Comparison of ENCODE assay signal across 8 mouse cellular contexts in the genomic region with DNA sequence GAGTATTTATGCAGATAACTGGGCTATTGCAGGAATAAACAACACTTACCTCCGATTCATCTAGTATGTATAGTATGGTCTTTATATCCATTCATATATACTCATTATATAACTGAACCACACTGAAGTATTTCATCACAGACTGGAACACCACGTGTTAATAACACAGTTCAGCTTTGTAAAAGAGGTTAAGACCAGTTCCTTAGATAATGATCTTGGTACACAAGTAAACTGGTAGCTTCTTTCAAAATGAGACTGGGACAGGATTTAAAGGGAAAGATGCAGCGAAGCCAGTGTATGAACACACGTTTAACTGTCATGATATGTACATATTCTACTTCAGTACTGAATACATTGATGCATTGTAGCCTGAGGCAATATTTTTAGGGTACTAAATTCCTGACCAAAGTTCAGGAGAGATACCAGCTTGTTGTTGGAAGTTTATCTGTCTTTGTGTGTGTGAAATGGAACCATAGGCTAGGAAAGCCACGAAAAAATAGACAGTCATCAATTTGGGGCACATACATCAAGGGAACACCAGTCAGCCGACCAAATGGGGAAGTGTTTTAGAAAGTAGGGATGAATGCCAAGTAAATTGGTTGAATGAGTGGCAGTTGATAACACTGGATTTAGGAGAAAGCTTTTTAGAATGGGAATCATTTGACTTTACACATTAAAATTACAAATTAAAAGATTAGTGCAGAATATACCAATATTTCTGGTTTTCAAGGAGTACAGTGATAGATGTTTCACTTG. TPM values are rescaled to one million over a fixed set of nuclear protein-coding genes. Genes with fewer than 3 reads are reported as not detected.
DNase-seq lines count a peak whose midpoint lies in the region; ATAC-seq lines count a peak whose summit lies in the region.

No protein-coding gene starts in this region.

- no peaks in the 10 kb centered on the region for H3K9me3 ChIP-seq in erythroblast, embryonic 14.5 days (ENCODE audit: control insufficient read depth, low read length)
- H3K9me3 ChIP-seq in forebrain, embryonic 10.5 days, result no peaks in the 10 kb centered on the region
- no peaks in the 10 kb centered on the region for H3K9me3 ChIP-seq in liver, embryonic 12.5 days (replicated peaks)

- DNase-seq in A20 (ENCODE audit: low read depth, low spot score), result peak; percentile 28
- no peak for DNase-seq in forebrain, embryonic 10.5 days (ENCODE audit: extremely low spot score, low spot score)
- DNase-seq in layer of hippocampus, adult 8-10 months (ENCODE audit: low spot score in 2 of 2), result no peak
- DNase-seq in adrenal gland, postnatal 4 days (ENCODE audit: low spot score in 2 of 2), result no peak
- DNase-seq in thymus, postnatal 0 days (ENCODE audit: low spot score), result no peak

- H3K36me3 ChIP-seq in erythroblast, embryonic 14.5 days (ENCODE audit: control insufficient read depth), result peaks cover 16% of the 10 kb centered on the region
- peaks cover 27% of the 10 kb centered on the region for H3K36me3 ChIP-seq in forebrain, embryonic 10.5 days (replicated peaks)
- H3K36me3 ChIP-seq in liver, embryonic 12.5 days, result peaks cover 20% of the 10 kb centered on the region

- peak overlapping the region; percentile 76 for H3K4me2 ChIP-seq in liver, embryonic 12.5 days

- H3K27me3 ChIP-seq in erythroblast, embryonic 14.5 days (ENCODE audit: control insufficient read depth), result no peaks in the 10 kb centered on the region
- H3K27me3 ChIP-seq in forebrain, embryonic 10.5 days (ENCODE audit: poor library complexity, severe bottlenecking), result no peaks in the 10 kb centered on the region
- H3K27me3 ChIP-seq in liver, embryonic 12.5 days (replicated peaks), result no peaks in the 10 kb centered on the region

- peak overlapping the region; percentile 88 for H3K4me3 ChIP-seq in erythroblast, embryonic 14.5 days (replicated peaks)
- peak overlapping the region; percentile 83 for H3K4me3 ChIP-seq in forebrain, embryonic 10.5 days
- peak overlapping the region; percentile 80 for H3K4me3 ChIP-seq in liver, embryonic 12.5 days

- H3K9ac ChIP-seq in liver, embryonic 12.5 days, result peak overlapping the region; percentile 84

- 59% methylated on average over 6 of the region's 6 CpGs for WGBS in forebrain, embryonic 10.5 days
- 17% methylated on average over 6 of the region's 6 CpGs for WGBS in liver, embryonic 12.5 days (ENCODE audit: insufficient replicate concordance)

- H3K27ac ChIP-seq in forebrain, embryonic 10.5 days, result peak overlapping the region; percentile 96
- H3K27ac ChIP-seq in liver, embryonic 12.5 days, result peak overlapping the region; percentile 89

- ATAC-seq in erythroblast, adult 5-6 weeks (replicated peaks; ENCODE audit: low FRiP score, poor library complexity, severe bottlenecking), result no peak
- no peak for ATAC-seq in liver, embryonic 12.5 days

- H3K4me1 ChIP-seq in erythroblast, embryonic 14.5 days (ENCODE audit: control insufficient read depth), result peaks cover 20% of the 10 kb centered on the region
- peaks cover 16% of the 10 kb centered on the region for H3K4me1 ChIP-seq in forebrain, embryonic 10.5 days
- peaks cover 13% of the 10 kb centered on the region for H3K4me1 ChIP-seq in liver, embryonic 12.5 days

RNA-seq across cellular contexts. Expression of a gene that starts 1.3 kb away (rescaled TPM):
- 0.19 and 0.30 TPM in 2 replicates for polyA plus RNA-seq in erythroblast, embryonic 14.5 days (2012)
- 14.8 and 16.7 TPM in 2 replicates for total RNA-seq in erythroblast, adult 5-6 weeks (2015; ENCODE audit: low replicate concordance)
- total RNA-seq in erythroblast, adult 5-6 weeks (2017; ENCODE audit: low replicate concordance), result 22.2 and 23.6 TPM in 2 replicates
- 130 and 160 TPM in 2 replicates for polyA plus RNA-seq in forebrain, embryonic 10.5 days (2016; fragmentation: Nextera tagmentation; extraction: Ambion mirVana)
- polyA plus RNA-seq in liver, embryonic 12.5 days (2016; fragmentation: Nextera tagmentation; extraction: Ambion mirVana), result 71.5 and 74.8 TPM in 2 replicates
- total RNA-seq in layer of hippocampus, adult 8-10 months (2022), result 100 to 1,000 TPM in 2 of 4 experiments, 10 to 100 TPM in 2; 76.8 to 122 (median 101) TPM
- 10 to 100 TPM; 45.5 to 47.2 TPM for total RNA-seq in adrenal gland, postnatal 4 days (2021)
- polyA plus RNA-seq in thymus, postnatal 0 days (2015; fragmentation: Nextera tagmentation; extraction: Ambion mirVana), result 119 and 134 TPM in 2 replicates

Comparison
In these comparisons a context has a peak if more than half of its experiments do, and no peak if none do; other contexts are left out.
1. RNA of a gene that starts 1.3 kb away (polyA plus RNA-seq): 130 to 160 TPM in forebrain, embryonic 10.5 days, 119 to 134 TPM in thymus, postnatal 0 days and 71.5 to 74.8 TPM in liver, embryonic 12.5 days; 0.19 to 0.30 TPM in erythroblast, embryonic 14.5 days; every median in the first group is over 10 times any median in the second.
2. Peak in every context shown above with its lines, with median percentiles within 50 percentile points of each other: H3K4me3 ChIP-seq.